Mouse (Mus musculus) forebrain, embryonic 16.5 days (tissue): ENCODE results near the gene Tmem120b. TPM values are rescaled to one million over a fixed set of nuclear protein-coding genes. Genes with fewer than 3 reads are reported as not detected.
A peak's percentile ranks its signal among the peaks of the same experiment; 100 is the strongest.

Experiments used
- ATAC-seq: fragments of 200-750 bp; cut with Nextera tagmentation; 2 replicates; pipeline ENCODE4 v1.8.0; 2017; ENCODE audit warnings: mild to moderate bottlenecking, moderate library complexity
- H3K27ac ChIP-seq: fragments of 300-500 bp; sonication (generic); 2 replicates; pipeline ENCODE4 v1.5.1; 2014; ENCODE audit warnings: low read length, control low read depth
- H3K27me3 ChIP-seq: fragments of 300-500 bp; sonication (generic); replicated peaks from 2 replicates; pipeline ENCODE4 v1.6.1; 2014; ENCODE audit warnings: low read length; ENCODE audit not compliant: control insufficient read depth, insufficient read depth
- H3K36me3 ChIP-seq: fragments of 300-500 bp; sonication (generic); 2 replicates; pipeline ENCODE4 v1.6.1; 2014; ENCODE audit not compliant: control insufficient read depth, insufficient read depth
- H3K4me1 ChIP-seq: fragments of 300-500 bp; sonication (generic); replicated peaks from 2 replicates; pipeline ENCODE4 v1.6.1; 2014; ENCODE audit warnings: low read length; ENCODE audit not compliant: control insufficient read depth, insufficient read depth
- H3K4me2 ChIP-seq: fragments of 300-500 bp; sonication (generic); 2 replicates; pipeline ENCODE4 v1.6.1; 2014; ENCODE audit warnings: mild to moderate bottlenecking, low read length, control low read depth
- H3K4me3 ChIP-seq: fragments of 300-500 bp; sonication (generic); replicated peaks from 2 replicates; pipeline ENCODE4 v1.5.1; 2014; ENCODE audit warnings: mild to moderate bottlenecking, low read length, control low read depth
- H3K9ac ChIP-seq: fragments of 300-500 bp; sonication (generic); replicated peaks from 2 replicates; pipeline ENCODE4 v1.6.1; 2014; ENCODE audit warnings: low read depth, low read length, control low read depth
- H3K9me3 ChIP-seq: fragments of 300-500 bp; sonication (generic); 2 replicates; pipeline ENCODE4 v1.6.1; 2016; ENCODE audit warnings: low read length; ENCODE audit not compliant: control insufficient read depth
- WGBS: fragments of 180-500 bp; shearing (Covaris S2); extraction: QIAGEN DNeasy Blood & Tissue Kit; methylation state at CpG from one replicate; pipeline ENCODE4 v1.1.7; 2014; 5-methylcytosine and 5-hydroxymethylcytosine counted together
- polyA plus RNA-seq: library from polyadenylated mRNA; unstranded; fragments of >200 nt; fragmentation: Nextera tagmentation; extraction: Ambion mirVana; gene quantifications from 2 replicates; pipeline ENCODE4 v1.2.1, GENCODE M21; 2015

Gene Tmem120b
- polyA plus RNA-seq, 1 experiment from 2014 or later: 19.3 TPM

GRCm38 (mm10) chr5:123029729-123030128 lies 38.5 kb upstream of the Tmem120b start:
- Histone ChIP-seq H3K27ac (no peak overlapping the region), H3K36me3 (peaks cover 3% of the 10 kb centered on the region; the same call in 1 of the 2 replicates), H3K4me1 (0 out of 2 replicates have a peak, but pooled peaks cover 2% of the 10 kb centered on the region), H3K27me3 (no peaks in the 10 kb centered on the region), H3K4me3 (no peak overlapping the region), H3K9me3 (no peaks in the 10 kb centered on the region), H3K9ac (no peak overlapping the region), H3K4me2 (no peak overlapping the region)
- ATAC-seq: no peak
- WGBS: 91% methylated on average over 7 of the region's 7 CpGs

- Histone ChIP-seq H3K36me3 (peaks cover 3% of the 10 kb centered on the region; the same call in 1 of the 2 replicates), H3K4me3 (no peak overlapping the region), H3K9ac (no peak overlapping the region), H3K27me3 (no peaks in the 10 kb centered on the region), H3K27ac (no peak overlapping the region), H3K4me2 (no peak overlapping the region), H3K4me1 (peaks cover 6% of the 10 kb centered on the region; the same call in 1 of the 2 replicates), H3K9me3 (no peaks in the 10 kb centered on the region)
- no peak for ATAC-seq
- WGBS: 93% methylated on average over 3 of the region's 3 CpGs
Observed at GRCm38 (mm10) chr5:123031312-123031711, 36.9 kb upstream of the Tmem120b start.

GRCm38 (mm10) chr5:123033646-123034160 lies 34.5 kb upstream of the Tmem120b start:
- no peak overlapping the region for H3K9ac ChIP-seq
- peaks cover 4% of the 10 kb centered on the region; the same call in 1 of the 2 replicates for H3K4me1 ChIP-seq
- H3K4me3 ChIP-seq: no peak overlapping the region
- H3K27ac ChIP-seq: no peak overlapping the region
- peaks cover 3% of the 10 kb centered on the region; the same call in 1 of the 2 replicates for H3K36me3 ChIP-seq
- H3K4me2 ChIP-seq: no peak overlapping the region
- H3K9me3 ChIP-seq: no peaks in the 10 kb centered on the region
- WGBS: 76% methylated on average over 7 of the region's 7 CpGs
- ATAC-seq: no peak
- H3K27me3 ChIP-seq: no peaks in the 10 kb centered on the region

GRCm38 (mm10) chr5:123035089-123035488 lies 33.1 kb upstream of the Tmem120b start:
- Histone ChIP-seq H3K4me3 (no peak overlapping the region), H3K36me3 (no peaks in the 10 kb centered on the region), H3K27ac (no peak overlapping the region), H3K9me3 (no peaks in the 10 kb centered on the region), H3K4me2 (no peak overlapping the region), H3K27me3 (no peaks in the 10 kb centered on the region), H3K4me1 (peaks cover 9% of the 10 kb centered on the region), H3K9ac (no peak overlapping the region)
- ATAC-seq: no peak
- 88% methylated on average over 4 of the region's 4 CpGs for WGBS

- Histone ChIP-seq H3K9ac (no peak overlapping the region), H3K27ac (no peak overlapping the region), H3K4me3 (no peak overlapping the region), H3K27me3 (no peaks in the 10 kb centered on the region), H3K36me3 (no peaks in the 10 kb centered on the region), H3K9me3 (no peaks in the 10 kb centered on the region), H3K4me1 (peaks cover 9% of the 10 kb centered on the region), H3K4me2 (no peak overlapping the region)
- 36% methylated on average over 6 of the region's 6 CpGs for WGBS
- no peak for ATAC-seq
Observed at GRCm38 (mm10) chr5:123035564-123035963, 32.7 kb upstream of the Tmem120b start.

GRCm38 (mm10) chr5:123038115-123038514 lies 30.1 kb upstream of the Tmem120b start:
- Histone ChIP-seq H3K27ac (no peak overlapping the region), H3K4me2 (no peak overlapping the region), H3K9ac (no peak overlapping the region), H3K9me3 (no peaks in the 10 kb centered on the region), H3K27me3 (no peaks in the 10 kb centered on the region), H3K4me3 (no peak overlapping the region), H3K36me3 (no peaks in the 10 kb centered on the region), H3K4me1 (peaks cover 9% of the 10 kb centered on the region)
- WGBS: 84% methylated on average over 5 of the region's 5 CpGs
- ATAC-seq: no peak

GRCm38 (mm10) chr5:123039120-123039752 lies 29.0 kb upstream of the Tmem120b start:
- 3% methylated on average over 25 of the region's 25 CpGs for WGBS
- H3K27ac ChIP-seq: no peak overlapping the region
- peak overlapping the region; percentile 49 for H3K4me2 ChIP-seq
- H3K9ac ChIP-seq: 0 out of 2 replicates have a peak overlapping the region, but pooled peaks have one; percentile 33
- no peaks in the 10 kb centered on the region for H3K9me3 ChIP-seq
- H3K36me3 ChIP-seq: no peaks in the 10 kb centered on the region
- H3K4me1 ChIP-seq: peaks cover 9% of the 10 kb centered on the region
- H3K4me3 ChIP-seq: peak overlapping the region; percentile 22
- no peaks in the 10 kb centered on the region for H3K27me3 ChIP-seq
- ATAC-seq: no peak

- Histone ChIP-seq H3K4me1 (peaks cover 5% of the 10 kb centered on the region; the same call in 1 of the 2 replicates), H3K27ac (no peak overlapping the region), H3K9me3 (no peaks in the 10 kb centered on the region), H3K36me3 (no peaks in the 10 kb centered on the region), H3K9ac (no peak overlapping the region), H3K4me2 (no peak overlapping the region), H3K27me3 (no peaks in the 10 kb centered on the region), H3K4me3 (no peak overlapping the region)
- no peak for ATAC-seq
- WGBS: 58% methylated on average over 7 of the region's 7 CpGs
Observed at GRCm38 (mm10) chr5:123040796-123041195, 27.4 kb upstream of the Tmem120b start.

GRCm38 (mm10) chr5:123043856-123044255 lies 24.4 kb upstream of the Tmem120b start:
- Histone ChIP-seq H3K4me3 (no peak overlapping the region), H3K4me2 (no peak overlapping the region), H3K27ac (no peak overlapping the region), H3K36me3 (no peaks in the 10 kb centered on the region), H3K9ac (no peak overlapping the region), H3K27me3 (no peaks in the 10 kb centered on the region), H3K4me1 (peaks cover 5% of the 10 kb centered on the region; the same call in 1 of the 2 replicates), H3K9me3 (no peaks in the 10 kb centered on the region)
- no peak for ATAC-seq
- WGBS: 21% methylated on average over 7 of the region's 7 CpGs
